Mouse (Mus musculus): Measurements from ENCODE around the gene Gpr179. TPM values are rescaled to one million over a fixed set of nuclear protein-coding genes. Genes with fewer than 3 reads are reported as not detected.

Gene Gpr179
- 0.12 and 0.30 TPM in 2 replicates for polyA plus RNA-seq (2015; fragmentation: Nextera tagmentation; extraction: Ambion mirVana)

- WGBS: 41% methylated on average over 3 of the region's 3 CpGs
- 0 out of 2 replicates have a peak, but pooled peaks have one; percentile 60 for ATAC-seq (ENCODE audit: low FRiP score, low read depth)
- Histone ChIP-seq H3K4me3 (no peak within 1 kb of the TSS), H3K4me2 (no peak within 1 kb of the TSS), H3K9me3 (no peaks in the 10 kb centered on the region), H3K36me3 (no peaks in the 10 kb centered on the region), H3K27me3 (no peaks in the 10 kb centered on the region), H3K9ac (no peak within 1 kb of the TSS), H3K27ac (replicated peaks) (no peak within 1 kb of the TSS), H3K4me1 (replicated peaks) (peaks cover 31% of the 10 kb centered on the region)
Observed at GRCm38 (mm10) chr11:97352027-97352684, at the start of gene Gpr179. Gene Gpr179, minus strand, starts transcription at chr11:97352077.

DNA sequence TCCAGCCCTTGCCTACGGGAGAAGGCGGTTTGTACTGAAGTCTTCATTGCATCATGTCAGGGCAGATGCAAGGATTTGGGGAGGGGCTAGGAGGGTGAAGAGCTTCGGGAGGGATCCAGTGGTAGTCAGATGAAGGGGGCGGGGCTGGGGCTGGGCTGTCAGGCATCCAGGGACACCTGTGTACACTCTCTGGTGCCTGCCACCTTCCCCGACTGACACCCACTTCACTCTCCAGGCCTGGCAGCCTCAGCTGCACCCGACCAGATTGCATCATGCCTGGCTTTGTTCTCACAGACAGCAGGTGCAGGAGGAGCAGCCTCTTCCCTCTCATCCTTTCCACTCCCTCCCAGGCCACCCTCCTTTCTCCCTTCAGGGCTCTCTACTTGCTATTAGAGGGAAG, 49.2 kb upstream of the Gpr179 start:
- peaks cover 38% of the 10 kb centered on the region for H3K4me1 ChIP-seq (replicated peaks)
- no peaks in the 10 kb centered on the region for H3K27me3 ChIP-seq
- H3K4me2 ChIP-seq: peak overlapping the region; percentile 83
- ATAC-seq (ENCODE audit: low FRiP score, low read depth): no peak
- WGBS: 20% methylated on average over 6 of the region's 6 CpGs
- no peak overlapping the region for H3K4me3 ChIP-seq
- no peaks in the 10 kb centered on the region for H3K9me3 ChIP-seq
- H3K27ac ChIP-seq (replicated peaks): peak overlapping the region; percentile 69; the same call in 1 of the 2 replicates
- 0 out of 2 replicates have a peak overlapping the region, but pooled peaks have one; percentile 26 for H3K9ac ChIP-seq
- H3K36me3 ChIP-seq: peaks cover 6% of the 10 kb centered on the region; the same call in 1 of the 2 replicates

DNA sequence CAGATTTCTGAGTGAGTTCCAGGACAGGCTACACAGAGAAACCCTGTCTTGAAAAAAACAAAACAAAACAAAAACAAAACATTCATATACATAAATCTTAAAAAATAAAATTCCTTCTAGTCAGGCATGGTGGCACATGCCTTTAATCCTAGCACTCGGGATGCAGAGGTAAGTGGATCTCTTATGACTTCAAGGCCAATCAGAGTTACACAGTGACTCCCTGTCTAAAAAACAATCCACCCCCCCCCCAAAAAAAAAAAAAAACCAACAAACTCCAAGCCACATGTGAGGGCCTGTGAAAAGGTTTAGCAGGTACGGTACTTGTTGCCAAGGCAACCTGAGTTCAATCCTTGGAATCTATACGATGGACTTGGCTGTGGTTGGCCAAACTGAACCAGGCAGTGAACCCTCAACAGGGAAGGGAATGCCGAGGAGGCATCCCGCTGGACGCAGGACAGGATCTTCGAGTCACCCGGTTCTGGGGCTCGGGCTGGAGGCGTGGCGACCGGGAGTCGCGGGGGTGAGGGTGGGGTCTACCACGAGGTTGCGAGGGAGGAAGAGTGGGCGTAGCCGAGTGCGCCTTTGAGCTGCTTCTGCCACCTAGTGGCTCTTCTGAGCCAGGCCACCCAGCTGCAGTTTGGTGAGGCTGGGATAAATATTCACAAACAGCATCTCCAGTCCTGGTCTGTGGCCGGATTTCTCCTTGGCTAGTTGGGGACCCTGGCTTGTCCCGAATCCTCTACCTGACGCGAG, 48.3 kb upstream of the Gpr179 start:
- H3K27ac ChIP-seq (replicated peaks): peak overlapping the region; percentile 69
- peaks cover 6% of the 10 kb centered on the region; the same call in 1 of the 2 replicates for H3K36me3 ChIP-seq
- peak; percentile 46 for ATAC-seq (ENCODE audit: low FRiP score, low read depth)
- peak overlapping the region; percentile 43 for H3K4me3 ChIP-seq
- H3K9ac ChIP-seq: peak overlapping the region; percentile 26; the same call in 1 of the 2 replicates
- H3K27me3 ChIP-seq: no peaks in the 10 kb centered on the region
- H3K4me2 ChIP-seq: peak overlapping the region; percentile 83
- no peaks in the 10 kb centered on the region for H3K9me3 ChIP-seq
- peaks cover 29% of the 10 kb centered on the region for H3K4me1 ChIP-seq (replicated peaks)
- 3% methylated on average over 23 of the region's 23 CpGs for WGBS

DNA sequence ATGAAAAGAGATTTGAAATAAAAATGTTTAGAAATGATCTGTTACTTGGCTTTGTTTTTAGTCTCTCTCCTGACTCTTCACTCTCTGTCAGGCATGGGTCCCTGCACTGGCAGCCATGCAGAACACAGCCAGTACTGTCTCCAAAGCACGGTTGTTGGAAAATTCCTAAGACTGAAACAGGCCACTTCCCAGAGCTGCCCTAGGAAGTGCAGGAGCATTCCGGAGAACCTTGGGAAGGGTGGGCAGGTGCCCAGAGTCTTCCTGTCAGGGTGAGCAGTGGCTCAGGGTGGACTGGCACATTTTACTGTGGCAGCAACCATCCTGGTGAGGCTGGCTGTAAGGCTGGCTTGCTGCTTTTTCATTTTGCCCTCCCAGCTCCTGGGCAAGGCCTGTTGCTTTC, 46.6 kb upstream of the Gpr179 start:
- Histone ChIP-seq H3K36me3 (peaks cover 13% of the 10 kb centered on the region), H3K9me3 (no peaks in the 10 kb centered on the region), H3K4me2 (no peak overlapping the region), H3K9ac (no peak overlapping the region), H3K27me3 (no peaks in the 10 kb centered on the region), H3K27ac (replicated peaks) (no peak overlapping the region), H3K4me3 (no peak overlapping the region), H3K4me1 (replicated peaks) (peaks cover 18% of the 10 kb centered on the region)
- ATAC-seq (ENCODE audit: low FRiP score, low read depth): no peak
- 77% methylated on average over 2 of the region's 2 CpGs for WGBS

- no peak overlapping the region for H3K9ac ChIP-seq
- no peak for ATAC-seq (ENCODE audit: low FRiP score, low read depth)
- 90% methylated on average over 11 of the region's 11 CpGs for WGBS
- H3K4me1 ChIP-seq (replicated peaks): peaks cover 6% of the 10 kb centered on the region; the same call in 1 of the 2 replicates
- H3K4me2 ChIP-seq: no peak overlapping the region
- peaks cover 41% of the 10 kb centered on the region for H3K36me3 ChIP-seq
- no peaks in the 10 kb centered on the region for H3K9me3 ChIP-seq
- H3K27ac ChIP-seq (replicated peaks): no peak overlapping the region
- no peak overlapping the region for H3K4me3 ChIP-seq
- no peaks in the 10 kb centered on the region for H3K27me3 ChIP-seq
Observed at GRCm38 (mm10) chr11:97394146-97394545, 42.3 kb upstream of the Gpr179 start.

- Histone ChIP-seq H3K9ac (no peak overlapping the region), H3K9me3 (no peaks in the 10 kb centered on the region), H3K27ac (replicated peaks) (no peak overlapping the region), H3K4me2 (no peak overlapping the region), H3K36me3 (peaks cover 46% of the 10 kb centered on the region), H3K4me3 (no peak overlapping the region), H3K27me3 (no peaks in the 10 kb centered on the region), H3K4me1 (replicated peaks) (peaks cover 6% of the 10 kb centered on the region; the same call in 1 of the 2 replicates)
- ATAC-seq (ENCODE audit: low FRiP score, low read depth): no peak
- 77% methylated on average over 11 of the region's 11 CpGs for WGBS
Observed at GRCm38 (mm10) chr11:97393658-97394057, 41.8 kb upstream of the Gpr179 start.

- ATAC-seq (ENCODE audit: low FRiP score, low read depth): no peak
- Histone ChIP-seq H3K4me3 (no peak overlapping the region), H3K9me3 (no peaks in the 10 kb centered on the region), H3K4me1 (replicated peaks) (peaks cover 6% of the 10 kb centered on the region; the same call in 1 of the 2 replicates), H3K27ac (replicated peaks) (no peak overlapping the region), H3K27me3 (no peaks in the 10 kb centered on the region), H3K4me2 (no peak overlapping the region), H3K36me3 (peaks cover 53% of the 10 kb centered on the region), H3K9ac (no peak overlapping the region)
- 93% methylated on average over 8 of the region's 8 CpGs for WGBS
Observed at GRCm38 (mm10) chr11:97389127-97389526, 37.2 kb upstream of the Gpr179 start.

- Histone ChIP-seq H3K4me2 (no peak overlapping the region), H3K27me3 (no peaks in the 10 kb centered on the region), H3K27ac (replicated peaks) (no peak overlapping the region), H3K36me3 (peaks cover 62% of the 10 kb centered on the region), H3K4me1 (replicated peaks) (peaks cover 6% of the 10 kb centered on the region; the same call in 1 of the 2 replicates), H3K9ac (no peak overlapping the region), H3K4me3 (no peak overlapping the region), H3K9me3 (no peaks in the 10 kb centered on the region)
- ATAC-seq (ENCODE audit: low FRiP score, low read depth): no peak
- WGBS: 96% methylated on average over 2 of the region's 2 CpGs
Observed at GRCm38 (mm10) chr11:97387811-97388210, 35.9 kb upstream of the Gpr179 start.

DNA sequence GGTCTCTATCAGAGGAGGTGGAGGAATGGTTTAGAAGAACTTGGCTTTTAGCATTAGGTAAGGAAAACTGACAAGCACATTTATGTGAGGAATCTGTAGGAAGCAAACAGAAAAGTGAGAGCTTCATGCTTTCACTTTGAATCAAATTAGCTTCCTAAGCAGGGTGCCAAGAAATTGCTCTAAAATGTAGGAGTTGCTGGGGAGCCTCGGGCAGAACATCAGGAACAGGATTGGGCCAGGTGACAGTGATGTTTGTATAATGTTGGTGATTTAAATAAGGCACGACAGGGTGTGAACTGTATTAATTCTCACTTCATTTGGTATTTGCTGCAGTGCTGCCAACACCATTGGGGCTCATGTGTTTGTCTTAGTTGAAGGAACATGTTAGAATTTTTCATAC, 31.9 kb upstream of the Gpr179 start:
- Histone ChIP-seq H3K27ac (replicated peaks) (no peak overlapping the region), H3K4me2 (no peak overlapping the region), H3K4me1 (replicated peaks) (no peaks in the 10 kb centered on the region), H3K4me3 (no peak overlapping the region), H3K27me3 (no peaks in the 10 kb centered on the region), H3K36me3 (peaks cover 47% of the 10 kb centered on the region), H3K9ac (no peak overlapping the region), H3K9me3 (no peaks in the 10 kb centered on the region)
- ATAC-seq (ENCODE audit: low FRiP score, low read depth): no peak
- 73% methylated on average over 2 of the region's 2 CpGs for WGBS

GRCm38 (mm10) chr11:97383017-97383416, 31.1 kb upstream of the Gpr179 start:
- Histone ChIP-seq H3K4me2 (no peak overlapping the region), H3K4me3 (no peak overlapping the region), H3K9ac (no peak overlapping the region), H3K27ac (replicated peaks) (no peak overlapping the region), H3K9me3 (no peaks in the 10 kb centered on the region), H3K4me1 (replicated peaks) (no peaks in the 10 kb centered on the region), H3K36me3 (peaks cover 50% of the 10 kb centered on the region), H3K27me3 (no peaks in the 10 kb centered on the region)
- WGBS: 99% methylated on average over 2 of the region's 2 CpGs
- no peak for ATAC-seq (ENCODE audit: low FRiP score, low read depth)

DNA sequence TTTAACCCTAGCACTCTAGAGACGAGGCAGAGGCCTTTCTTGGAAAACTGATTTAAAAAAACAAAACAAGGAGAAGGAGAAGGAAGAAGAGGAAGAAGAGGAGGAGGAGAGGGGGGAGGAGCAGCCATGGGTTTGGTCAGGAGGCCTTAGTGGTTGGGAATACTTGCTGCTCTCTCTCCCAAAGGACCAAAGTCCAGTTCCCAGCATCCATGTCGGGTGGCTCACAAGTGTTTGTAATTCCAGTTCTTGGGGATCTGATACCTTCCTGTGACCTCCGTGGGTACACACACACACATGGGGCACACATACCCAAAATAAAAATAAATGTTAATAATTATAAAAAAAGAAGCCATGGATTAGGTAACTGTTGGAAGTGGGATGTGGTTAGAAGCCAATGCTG, 28.2 kb upstream of the Gpr179 start:
- H3K4me1 ChIP-seq (replicated peaks): no peaks in the 10 kb centered on the region
- H3K9me3 ChIP-seq: no peaks in the 10 kb centered on the region
- peaks cover 57% of the 10 kb centered on the region for H3K36me3 ChIP-seq
- H3K4me2 ChIP-seq: no peak overlapping the region
- 85% methylated on average over 3 of the region's 3 CpGs for WGBS
- no peak overlapping the region for H3K4me3 ChIP-seq
- ATAC-seq (ENCODE audit: low FRiP score, low read depth): no peak
- no peak overlapping the region for H3K27ac ChIP-seq (replicated peaks)
- H3K9ac ChIP-seq: no peak overlapping the region
- no peaks in the 10 kb centered on the region for H3K27me3 ChIP-seq

DNA sequence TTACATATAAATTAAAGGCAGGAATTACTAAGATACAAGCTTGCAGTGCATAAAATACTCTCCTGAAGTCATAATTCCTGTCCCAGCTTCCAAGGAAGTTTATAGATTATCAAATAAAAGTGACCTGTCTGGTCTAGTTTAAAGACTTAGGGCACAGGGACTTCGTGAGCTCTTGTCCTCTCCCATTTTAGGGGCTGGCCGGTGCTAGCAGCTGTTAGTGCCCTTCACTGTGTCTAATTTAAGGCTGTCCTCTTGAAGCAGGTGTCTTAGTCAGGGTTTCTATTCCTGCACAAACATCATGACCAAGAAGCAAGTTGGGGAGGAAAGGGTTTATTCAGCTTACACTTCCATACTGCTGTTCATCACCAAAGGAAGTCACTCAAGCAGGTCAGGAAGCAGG, 21.5 kb upstream of the Gpr179 start:
- Histone ChIP-seq H3K27ac (replicated peaks) (no peak overlapping the region), H3K36me3 (peaks cover 32% of the 10 kb centered on the region), H3K27me3 (no peaks in the 10 kb centered on the region), H3K4me1 (replicated peaks) (peaks cover 12% of the 10 kb centered on the region), H3K9me3 (no peaks in the 10 kb centered on the region), H3K4me2 (no peak overlapping the region), H3K9ac (no peak overlapping the region), H3K4me3 (no peak overlapping the region)
- WGBS: 93% methylated on average over 2 of the region's 2 CpGs
- ATAC-seq (ENCODE audit: low FRiP score, low read depth): no peak
